Mouse (Mus musculus) liver, embryonic 12.5 days (tissue): ENCODE measurements at regions not wholly inside any gene's neighbourhood (a gene's known extent, or its start where the extent isn't known, plus 50 kb on each side); places are given as distances from the start of the nearest gene placed in this dataset.

Source experiments
- ATAC-seq: fragments of 200-750 bp; cut with Nextera tagmentation; 2 replicates; pipeline ENCODE4 v1.8.0; 2017; ENCODE audit warnings: moderate number of reproducible peaks, mild to moderate bottlenecking, moderate library complexity
- H3K27ac ChIP-seq: fragments of 300-500 bp; sonication (generic); 2 replicates; pipeline ENCODE4 v1.5.1; 2016; ENCODE audit warnings: mild to moderate bottlenecking
- H3K27me3 ChIP-seq: fragments of 300-500 bp; sonication (generic); replicated peaks from 2 replicates; pipeline ENCODE4 v1.6.1; 2016; ENCODE audit warnings: mild to moderate bottlenecking, moderate library complexity
- H3K36me3 ChIP-seq: fragments of 300-500 bp; sonication (generic); 2 replicates; pipeline ENCODE4 v1.6.1; 2016; ENCODE audit warnings: mild to moderate bottlenecking, moderate library complexity
- H3K4me1 ChIP-seq: fragments of 300-500 bp; sonication (generic); 2 replicates; pipeline ENCODE4 v1.6.1; 2016
- H3K4me2 ChIP-seq: fragments of 300-500 bp; sonication (generic); 2 replicates; pipeline ENCODE4 v1.6.1; 2016; ENCODE audit warnings: mild to moderate bottlenecking, moderate library complexity
- H3K4me3 ChIP-seq: fragments of 300-500 bp; sonication (generic); 2 replicates; pipeline ENCODE4 v1.5.1; 2016; ENCODE audit warnings: mild to moderate bottlenecking, moderate library complexity
- H3K9ac ChIP-seq: fragments of 300-500 bp; sonication (generic); 2 replicates; pipeline ENCODE4 v1.6.1; 2016; ENCODE audit warnings: mild to moderate bottlenecking, moderate library complexity
- H3K9me3 ChIP-seq: fragments of 300-500 bp; sonication (generic); replicated peaks from 2 replicates; pipeline ENCODE4 v1.6.1; 2016; ENCODE audit warnings: mild to moderate bottlenecking, moderate library complexity
- WGBS: fragments of 180-500 bp; shearing (Covaris S2); methylation state at CpG from one replicate; pipeline ENCODE4 v1.1.7; 2016; ENCODE audit not compliant: insufficient replicate concordance; 5-methylcytosine and 5-hydroxymethylcytosine counted together

- Histone ChIP-seq H3K9ac (no peak overlapping the region), H3K4me1 (peaks cover 7% of the 10 kb centered on the region), H3K27ac (no peak overlapping the region), H3K27me3 (no peaks in the 10 kb centered on the region; the same call in 1 of the 2 replicates), H3K36me3 (no peaks in the 10 kb centered on the region), H3K4me3 (no peak overlapping the region), H3K9me3 (no peaks in the 10 kb centered on the region), H3K4me2 (no peak overlapping the region)
- ATAC-seq: no peak
- WGBS: 48% methylated on average over 2 of the region's 2 CpGs
Measured at GRCm38 (mm10) chr13:63724843-63725582, 90.0 kb upstream of the Ercc6l2 start.

GRCm38 (mm10) chr13:63726035-63726434 lies 89.0 kb upstream of the Ercc6l2 start:
- ATAC-seq: no peak
- no peaks in the 10 kb centered on the region for H3K9me3 ChIP-seq

GRCm38 (mm10) chr13:63726509-63726908 lies 88.5 kb upstream of the Ercc6l2 start:
- Histone ChIP-seq H3K4me3 (no peak overlapping the region), H3K9me3 (no peaks in the 10 kb centered on the region), H3K4me1 (0 out of 2 replicates have a peak, but pooled peaks cover 4% of the 10 kb centered on the region), H3K9ac (no peak overlapping the region), H3K36me3 (no peaks in the 10 kb centered on the region), H3K4me2 (no peak overlapping the region), H3K27ac (no peak overlapping the region), H3K27me3 (no peaks in the 10 kb centered on the region; the same call in 1 of the 2 replicates)
- 79% methylated on average over 6 of the region's 6 CpGs for WGBS
- ATAC-seq: no peak

More at GRCm38 (mm10) chr13:63726035-63726434, 89.0 kb upstream of the Ercc6l2 start:
- Histone ChIP-seq H3K27ac (no peak overlapping the region), H3K4me3 (no peak overlapping the region), H3K4me1 (0 out of 2 replicates have a peak, but pooled peaks cover 4% of the 10 kb centered on the region), H3K27me3 (no peaks in the 10 kb centered on the region; the same call in 1 of the 2 replicates), H3K36me3 (no peaks in the 10 kb centered on the region), H3K4me2 (no peak overlapping the region), H3K9ac (no peak overlapping the region)
- WGBS: 56% methylated on average over 2 of the region's 2 CpGs

- Histone ChIP-seq H3K9me3 (no peaks in the 10 kb centered on the region), H3K9ac (no peak overlapping the region), H3K4me3 (no peak overlapping the region), H3K4me1 (no peaks in the 10 kb centered on the region), H3K4me2 (no peak overlapping the region), H3K27me3 (no peaks in the 10 kb centered on the region), H3K36me3 (no peaks in the 10 kb centered on the region), H3K27ac (no peak overlapping the region)
- 73% methylated on average over 5 of the region's 5 CpGs for WGBS
- no peak for ATAC-seq
Measured at GRCm38 (mm10) chr13:63735739-63736138, 79.3 kb upstream of the Ercc6l2 start.

- no peak overlapping the region for H3K9ac ChIP-seq
- no peaks in the 10 kb centered on the region for H3K36me3 ChIP-seq
- no peaks in the 10 kb centered on the region for H3K27me3 ChIP-seq
- H3K4me3 ChIP-seq: no peak overlapping the region
- ATAC-seq: no peak
- no peak overlapping the region for H3K27ac ChIP-seq
- H3K9me3 ChIP-seq: no peaks in the 10 kb centered on the region
- 53% methylated on average over 2 of the region's 2 CpGs for WGBS
- no peak overlapping the region for H3K4me2 ChIP-seq
- H3K4me1 ChIP-seq: no peaks in the 10 kb centered on the region
Measured at GRCm38 (mm10) chr13:63741879-63742278, 73.2 kb upstream of the Ercc6l2 start.

GRCm38 (mm10) chr13:63748788-63749187 lies 66.3 kb upstream of the Ercc6l2 start:
- Histone ChIP-seq H3K9me3 (no peaks in the 10 kb centered on the region; the same call in 1 of the 2 replicates), H3K4me3 (no peak overlapping the region), H3K27me3 (no peaks in the 10 kb centered on the region; the same call in 1 of the 2 replicates), H3K4me1 (no peaks in the 10 kb centered on the region), H3K4me2 (no peak overlapping the region), H3K27ac (no peak overlapping the region), H3K9ac (no peak overlapping the region), H3K36me3 (no peaks in the 10 kb centered on the region)
- 60% methylated on average over 2 of the region's 2 CpGs for whole genome bisulfite sequencing
- ATAC-seq: no peak

GRCm38 (mm10) chr13:63749997-63750396 lies 65.0 kb upstream of the Ercc6l2 start:
- 60% methylated on average over 4 of the region's 4 CpGs for WGBS
- no peak overlapping the region for H3K4me2 ChIP-seq
- H3K4me3 ChIP-seq: no peak overlapping the region
- no peaks in the 10 kb centered on the region for H3K36me3 ChIP-seq
- no peak for ATAC-seq
- H3K27ac ChIP-seq: no peak overlapping the region
- no peaks in the 10 kb centered on the region; the same call in 1 of the 2 replicates for H3K27me3 ChIP-seq
- H3K9me3 ChIP-seq: no peaks in the 10 kb centered on the region; the same call in 1 of the 2 replicates
- no peak overlapping the region for H3K9ac ChIP-seq
- H3K4me1 ChIP-seq: no peaks in the 10 kb centered on the region

- Histone ChIP-seq H3K27ac (no peak overlapping the region), H3K9me3 (no peaks in the 10 kb centered on the region; the same call in 1 of the 2 replicates), H3K36me3 (no peaks in the 10 kb centered on the region), H3K27me3 (no peaks in the 10 kb centered on the region; the same call in 1 of the 2 replicates), H3K4me2 (no peak overlapping the region), H3K4me1 (no peaks in the 10 kb centered on the region), H3K9ac (no peak overlapping the region), H3K4me3 (no peak overlapping the region)
- ATAC-seq: no peak
- 35% methylated on average over 2 of the region's 2 CpGs for WGBS
Measured at GRCm38 (mm10) chr13:63751196-63751595, 63.8 kb upstream of the Ercc6l2 start.

- no peaks in the 10 kb centered on the region for H3K36me3 ChIP-seq
- H3K4me1 ChIP-seq: no peaks in the 10 kb centered on the region
- no peak overlapping the region for H3K4me2 ChIP-seq
- H3K9me3 ChIP-seq: no peaks in the 10 kb centered on the region; the same call in 1 of the 2 replicates
- H3K4me3 ChIP-seq: no peak overlapping the region
- no peaks in the 10 kb centered on the region for H3K27me3 ChIP-seq
- no peak overlapping the region for H3K9ac ChIP-seq
- H3K27ac ChIP-seq: no peak overlapping the region
- ATAC-seq: no peak
- WGBS: 57% methylated on average over 5 of the region's 5 CpGs
Measured at GRCm38 (mm10) chr13:63757061-63757460, 58.0 kb upstream of the Ercc6l2 start.

- Histone ChIP-seq H3K36me3 (no peaks in the 10 kb centered on the region), H3K4me3 (no peak overlapping the region), H3K27me3 (no peaks in the 10 kb centered on the region), H3K9me3 (no peaks in the 10 kb centered on the region), H3K4me2 (no peak overlapping the region), H3K9ac (no peak overlapping the region), H3K27ac (no peak overlapping the region), H3K4me1 (no peaks in the 10 kb centered on the region)
- no peak for ATAC-seq
Measured at GRCm38 (mm10) chr13:63761542-63761941, 53.5 kb upstream of the Ercc6l2 start.
